Mouse (Mus musculus) embryonic facial prominence, embryonic 13.5 days (tissue): ENCODE results near the gene Trip6. TPM values are rescaled to one million over a fixed set of nuclear protein-coding genes. Genes with fewer than 3 reads are reported as not detected.
A peak's percentile ranks its signal among the peaks of the same experiment; 100 is the strongest.

Experiments used
- ATAC-seq: fragments of 200-750 bp; cut with Nextera tagmentation; 2 replicates; pipeline ENCODE4 v1.8.0; 2017; ENCODE audit warnings: low read depth; ENCODE audit not compliant: insufficient number of reproducible peaks, insufficient read depth, low FRiP score, low TSS enrichment
- H3K27ac ChIP-seq: fragments of 300-500 bp; sonication (generic); 2 replicates; pipeline ENCODE4 v1.5.1; 2015; ENCODE audit warnings: moderate library complexity, mild to moderate bottlenecking, inconsistent platforms
- H3K27me3 ChIP-seq: fragments of 300-500 bp; sonication (generic); 2 replicates; pipeline ENCODE4 v1.6.1; 2015; ENCODE audit warnings: mild to moderate bottlenecking, inconsistent platforms
- H3K36me3 ChIP-seq: fragments of 300-500 bp; sonication (generic); 2 replicates; pipeline ENCODE4 v1.6.1; 2015; ENCODE audit warnings: mild to moderate bottlenecking, inconsistent platforms
- H3K4me1 ChIP-seq: fragments of 300-500 bp; sonication (generic); 2 replicates; pipeline ENCODE4 v1.6.1; 2015; ENCODE audit warnings: inconsistent platforms
- H3K4me2 ChIP-seq: fragments of 300-500 bp; sonication (generic); 2 replicates; pipeline ENCODE4 v1.6.1; 2015; ENCODE audit warnings: moderate library complexity, mild to moderate bottlenecking, inconsistent platforms
- H3K4me3 ChIP-seq: fragments of 300-500 bp; sonication (generic); 2 replicates; pipeline ENCODE4 v1.5.1; 2015; ENCODE audit warnings: mild to moderate bottlenecking, inconsistent platforms
- H3K9ac ChIP-seq: fragments of 300-500 bp; sonication (generic); 2 replicates; pipeline ENCODE4 v1.6.1; 2015; ENCODE audit warnings: mild to moderate bottlenecking, inconsistent platforms
- H3K9me3 ChIP-seq: fragments of 300-500 bp; sonication (generic); 2 replicates; pipeline ENCODE4 v1.6.1; 2016; ENCODE audit warnings: inconsistent platforms
- WGBS: fragments of 180-500 bp; shearing (Covaris S2); methylation state at CpG from one replicate; pipeline ENCODE4 v1.1.7; 2015; ENCODE audit warnings: mixed read lengths; 5-methylcytosine and 5-hydroxymethylcytosine counted together
- polyA plus RNA-seq: library from polyadenylated mRNA; unstranded; fragments of >200 nt; fragmentation: Nextera tagmentation; extraction: Ambion mirVana; gene quantifications from 2 replicates; pipeline ENCODE4 v1.2.1, GENCODE M21; 2015

The Trip6 gene
- polyA plus RNA-seq, 1 experiment from 2014 or later = 106 TPM

- Histone ChIP-seq H3K27ac (no peak overlapping the region), H3K27me3 (no peaks in the 10 kb centered on the region), H3K9me3 (no peaks in the 10 kb centered on the region), H3K9ac (no peak overlapping the region), H3K4me2 (peak overlapping the region; percentile 97; the same call in 1 of the 2 replicates), H3K36me3 (no peaks in the 10 kb centered on the region), H3K4me1 (peaks cover 34% of the 10 kb centered on the region), H3K4me3 (no peak overlapping the region)
- WGBS = 14% methylated on average over 7 of the region's 7 CpGs
- no peak for ATAC-seq
Observed at GRCm38 (mm10) chr5:137347856-137348255, 33.7 kb upstream of the Trip6 start.

- Histone ChIP-seq H3K27me3 (no peaks in the 10 kb centered on the region), H3K36me3 (no peaks in the 10 kb centered on the region), H3K9ac (no peak overlapping the region), H3K4me1 (peaks cover 26% of the 10 kb centered on the region), H3K4me2 (no peak overlapping the region), H3K9me3 (no peaks in the 10 kb centered on the region), H3K27ac (no peak overlapping the region), H3K4me3 (no peak overlapping the region)
- WGBS = 88% methylated on average over 4 of the region's 4 CpGs
- no peak for ATAC-seq
Observed at GRCm38 (mm10) chr5:137346983-137347382, 32.8 kb upstream of the Trip6 start.

GRCm38 (mm10) chr5:137346388-137346787 lies 32.2 kb upstream of the Trip6 start:
- Histone ChIP-seq H3K9ac (no peak overlapping the region), H3K4me1 (peaks cover 21% of the 10 kb centered on the region), H3K9me3 (no peaks in the 10 kb centered on the region), H3K4me2 (no peak overlapping the region), H3K27me3 (no peaks in the 10 kb centered on the region), H3K4me3 (no peak overlapping the region), H3K36me3 (no peaks in the 10 kb centered on the region), H3K27ac (no peak overlapping the region)
- WGBS = 75% methylated on average over 1 of the region's 1 CpGs
- no peak for ATAC-seq

GRCm38 (mm10) chr5:137345821-137346220 lies 31.6 kb upstream of the Trip6 start:
- Histone ChIP-seq H3K4me2 (peak overlapping the region; percentile 27; the same call in 1 of the 2 replicates), H3K27ac (no peak overlapping the region)
- ATAC-seq = no peak

GRCm38 (mm10) chr5:137343869-137344268 lies 29.7 kb upstream of the Trip6 start:
- H3K9me3 ChIP-seq = no peaks in the 10 kb centered on the region
- no peak overlapping the region for H3K4me2 ChIP-seq
- no peaks in the 10 kb centered on the region for H3K27me3 ChIP-seq
- no peak overlapping the region for H3K27ac ChIP-seq
- H3K9ac ChIP-seq = no peak overlapping the region
- H3K36me3 ChIP-seq = no peaks in the 10 kb centered on the region
- no peak overlapping the region for H3K4me3 ChIP-seq
- peaks cover 27% of the 10 kb centered on the region for H3K4me1 ChIP-seq
- ATAC-seq = no peak

More at GRCm38 (mm10) chr5:137345821-137346220, 31.6 kb upstream of the Trip6 start:
- peaks cover 20% of the 10 kb centered on the region for H3K4me1 ChIP-seq
- H3K4me3 ChIP-seq = no peak overlapping the region
- H3K36me3 ChIP-seq = no peaks in the 10 kb centered on the region
- no peaks in the 10 kb centered on the region for H3K27me3 ChIP-seq
- WGBS = 21% methylated on average over 9 of the region's 9 CpGs
- no peak overlapping the region for H3K9ac ChIP-seq
- no peaks in the 10 kb centered on the region for H3K9me3 ChIP-seq

GRCm38 (mm10) chr5:137343412-137343811 lies 29.2 kb upstream of the Trip6 start:
- 95% methylated on average over 5 of the region's 5 CpGs for WGBS
- no peak overlapping the region for H3K9ac ChIP-seq

GRCm38 (mm10) chr5:137342407-137343012 lies 28.3 kb upstream of the Trip6 start:
- 71% methylated on average over 7 of the region's 7 CpGs for WGBS
- H3K36me3 ChIP-seq = no peaks in the 10 kb centered on the region
- H3K4me2 ChIP-seq = no peak overlapping the region
- H3K9ac ChIP-seq = no peak overlapping the region
- H3K27me3 ChIP-seq = no peaks in the 10 kb centered on the region
- H3K4me1 ChIP-seq = peaks cover 22% of the 10 kb centered on the region
- H3K4me3 ChIP-seq = no peak overlapping the region
- no peak for ATAC-seq
- H3K27ac ChIP-seq = no peak overlapping the region
- no peaks in the 10 kb centered on the region for H3K9me3 ChIP-seq

More at GRCm38 (mm10) chr5:137343412-137343811, 29.2 kb upstream of the Trip6 start:
- Histone ChIP-seq H3K27ac (no peak overlapping the region), H3K4me2 (no peak overlapping the region), H3K4me1 (peaks cover 26% of the 10 kb centered on the region), H3K36me3 (no peaks in the 10 kb centered on the region), H3K27me3 (no peaks in the 10 kb centered on the region), H3K4me3 (no peak overlapping the region), H3K9me3 (no peaks in the 10 kb centered on the region)
- no peak for ATAC-seq

GRCm38 (mm10) chr5:137340222-137340621 lies 26.0 kb upstream of the Trip6 start:
- H3K4me1 ChIP-seq = peaks cover 17% of the 10 kb centered on the region
- no peaks in the 10 kb centered on the region for H3K36me3 ChIP-seq
- 69% methylated on average over 6 of the region's 6 CpGs for WGBS
- no peak overlapping the region for H3K9ac ChIP-seq
- ATAC-seq = no peak
- no peak overlapping the region for H3K4me3 ChIP-seq
- no peaks in the 10 kb centered on the region for H3K27me3 ChIP-seq
- H3K4me2 ChIP-seq = peak overlapping the region; percentile 75; the same call in 1 of the 2 replicates
- peak overlapping the region; percentile 90 for H3K27ac ChIP-seq
- no peaks in the 10 kb centered on the region for H3K9me3 ChIP-seq

- WGBS = 8% methylated on average over 22 of the region's 22 CpGs
- no peaks in the 10 kb centered on the region for H3K27me3 ChIP-seq
- H3K4me1 ChIP-seq = peaks cover 17% of the 10 kb centered on the region
- H3K4me2 ChIP-seq = peak overlapping the region; percentile 75
- H3K9me3 ChIP-seq = no peaks in the 10 kb centered on the region
- peak; percentile 60; the same call in 1 of the 2 replicates for ATAC-seq
- peak overlapping the region; percentile 73 for H3K9ac ChIP-seq
- H3K4me3 ChIP-seq = peak overlapping the region; percentile 46
- H3K27ac ChIP-seq = peak overlapping the region; percentile 90
- H3K36me3 ChIP-seq = no peaks in the 10 kb centered on the region
Observed at GRCm38 (mm10) chr5:137339290-137339979, 25.2 kb upstream of the Trip6 start.

- Histone ChIP-seq H3K27ac (peak overlapping the region; percentile 90), H3K36me3 (no peaks in the 10 kb centered on the region), H3K9me3 (no peaks in the 10 kb centered on the region), H3K27me3 (no peaks in the 10 kb centered on the region), H3K4me3 (peak overlapping the region; percentile 46), H3K9ac (peak overlapping the region; percentile 73), H3K4me1 (peaks cover 20% of the 10 kb centered on the region), H3K4me2 (peak overlapping the region; percentile 75)
- ATAC-seq = no peak
- WGBS = 4% methylated on average over 11 of the region's 11 CpGs
Observed at GRCm38 (mm10) chr5:137338663-137339289, 24.6 kb upstream of the Trip6 start.

GRCm38 (mm10) chr5:137338256-137338655 lies 24.1 kb upstream of the Trip6 start:
- Histone ChIP-seq H3K9ac (peak overlapping the region; percentile 73), H3K27me3 (no peaks in the 10 kb centered on the region), H3K4me3 (peak overlapping the region; percentile 46), H3K27ac (peak overlapping the region; percentile 90), H3K4me2 (peak overlapping the region; percentile 75), H3K36me3 (no peaks in the 10 kb centered on the region), H3K4me1 (peaks cover 20% of the 10 kb centered on the region), H3K9me3 (no peaks in the 10 kb centered on the region)
- 0% methylated on average over 19 of the region's 19 CpGs for WGBS
- peak; percentile 78 for ATAC-seq
